Mouse (Mus musculus): ENCODE results near the gene Gm3952. TPM values are rescaled to one million over a fixed set of nuclear protein-coding genes. Genes with fewer than 3 reads are reported as not detected.

The Gm3952 gene
- polyA plus RNA-seq (2016; fragmentation: Nextera tagmentation; extraction: Ambion mirVana) = not detected in 2 replicates

GRCm38 (mm10) chr8:128798594-128798993, at the start of gene Gm3952:
Gene Gm3952, minus strand, starts transcription at chr8:128798694.
- no peak within 1 kb of the TSS for H3K27ac ChIP-seq
- no peak within 1 kb of the TSS for H3K9ac ChIP-seq
- no peak within 1 kb of the TSS for H3K4me3 ChIP-seq
- no peak within 1 kb of the TSS for H3K4me2 ChIP-seq (replicated peaks)
- no peak for ATAC-seq (ENCODE audit: low FRiP score, low read depth)
- H3K4me1 ChIP-seq = no peaks in the 10 kb centered on the region
- 79% methylated on average over 1 of the region's 1 CpGs for WGBS
- no peaks in the 10 kb centered on the region for H3K27me3 ChIP-seq (replicated peaks)
- H3K36me3 ChIP-seq = no peaks in the 10 kb centered on the region
- H3K9me3 ChIP-seq = no peaks in the 10 kb centered on the region

GRCm38 (mm10) chr8:128843749-128844148, 45.3 kb upstream of the Gm3952 start:
- WGBS = 60% methylated on average over 5 of the region's 5 CpGs
- no peak for ATAC-seq (ENCODE audit: low FRiP score, low read depth)
- no peaks in the 10 kb centered on the region for H3K4me1 ChIP-seq

GRCm38 (mm10) chr8:128812521-128812920, 14.0 kb upstream of the Gm3952 start:
- H3K27ac ChIP-seq = no peak overlapping the region
- WGBS = 85% methylated on average over 4 of the region's 4 CpGs
- H3K9me3 ChIP-seq = no peaks in the 10 kb centered on the region
- no peaks in the 10 kb centered on the region for H3K4me1 ChIP-seq
- H3K36me3 ChIP-seq = no peaks in the 10 kb centered on the region
- H3K9ac ChIP-seq = no peak overlapping the region
- no peak overlapping the region for H3K4me3 ChIP-seq
- no peaks in the 10 kb centered on the region for H3K27me3 ChIP-seq (replicated peaks)
- no peak for ATAC-seq (ENCODE audit: low FRiP score, low read depth)
- H3K4me2 ChIP-seq (replicated peaks) = no peak overlapping the region

More at GRCm38 (mm10) chr8:128843749-128844148, 45.3 kb upstream of the Gm3952 start:
- no peaks in the 10 kb centered on the region for H3K36me3 ChIP-seq
- no peak overlapping the region for H3K4me2 ChIP-seq (replicated peaks)
- H3K9me3 ChIP-seq = no peaks in the 10 kb centered on the region
- H3K27me3 ChIP-seq (replicated peaks) = no peaks in the 10 kb centered on the region
- H3K4me3 ChIP-seq = no peak overlapping the region
- H3K27ac ChIP-seq = no peak overlapping the region
- H3K9ac ChIP-seq = no peak overlapping the region

GRCm38 (mm10) chr8:128735692-128736091, 62.8 kb downstream of the Gm3952 start:
- peaks cover 41% of the 10 kb centered on the region for H3K36me3 ChIP-seq
- H3K4me3 ChIP-seq = no peak overlapping the region
- no peak overlapping the region for H3K27ac ChIP-seq
- ATAC-seq (ENCODE audit: low FRiP score, low read depth) = no peak
- H3K4me2 ChIP-seq (replicated peaks) = no peak overlapping the region
- H3K9me3 ChIP-seq = no peaks in the 10 kb centered on the region
- H3K9ac ChIP-seq = no peak overlapping the region
- no peaks in the 10 kb centered on the region for H3K4me1 ChIP-seq
- H3K27me3 ChIP-seq (replicated peaks) = no peaks in the 10 kb centered on the region
- WGBS = 97% methylated on average over 3 of the region's 3 CpGs

- Histone ChIP-seq H3K27ac (no peak overlapping the region), H3K4me1 (no peaks in the 10 kb centered on the region), H3K9ac (no peak overlapping the region), H3K4me3 (no peak overlapping the region), H3K4me2 (replicated peaks) (no peak overlapping the region), H3K27me3 (replicated peaks) (no peaks in the 10 kb centered on the region), H3K36me3 (peaks cover 39% of the 10 kb centered on the region), H3K9me3 (no peaks in the 10 kb centered on the region)
- WGBS = 94% methylated on average over 3 of the region's 3 CpGs
- ATAC-seq (ENCODE audit: low FRiP score, low read depth) = no peak
Measured at GRCm38 (mm10) chr8:128734118-128734517, 64.4 kb downstream of the Gm3952 start.

GRCm38 (mm10) chr8:128732254-128732653, 66.2 kb downstream of the Gm3952 start:
- WGBS = 23% methylated on average over 2 of the region's 2 CpGs
- peaks cover 37% of the 10 kb centered on the region for H3K36me3 ChIP-seq
- ATAC-seq (ENCODE audit: low FRiP score, low read depth) = peak; percentile 72
- H3K4me1 ChIP-seq = no peaks in the 10 kb centered on the region
- H3K27ac ChIP-seq = no peak overlapping the region
- no peaks in the 10 kb centered on the region for H3K27me3 ChIP-seq (replicated peaks)
- H3K9me3 ChIP-seq = no peaks in the 10 kb centered on the region
- no peak overlapping the region for H3K4me3 ChIP-seq
- no peak overlapping the region for H3K4me2 ChIP-seq (replicated peaks)
- H3K9ac ChIP-seq = no peak overlapping the region

- no peak overlapping the region for H3K27ac ChIP-seq
- H3K9ac ChIP-seq = no peak overlapping the region
Measured at GRCm38 (mm10) chr8:128727213-128727612, 71.3 kb downstream of the Gm3952 start.

GRCm38 (mm10) chr8:128724819-128725218, 73.7 kb downstream of the Gm3952 start:
- H3K9me3 ChIP-seq = no peaks in the 10 kb centered on the region
- H3K4me3 ChIP-seq = no peak overlapping the region
- peaks cover 42% of the 10 kb centered on the region for H3K36me3 ChIP-seq
- H3K27me3 ChIP-seq (replicated peaks) = no peaks in the 10 kb centered on the region
- 70% methylated on average over 1 of the region's 1 CpGs for WGBS
- H3K27ac ChIP-seq = no peak overlapping the region
- H3K9ac ChIP-seq = no peak overlapping the region
- H3K4me1 ChIP-seq = no peaks in the 10 kb centered on the region
- no peak overlapping the region for H3K4me2 ChIP-seq (replicated peaks)
- 0 out of 2 replicates have a peak, but pooled peaks have one; percentile 63 for ATAC-seq (ENCODE audit: low FRiP score, low read depth)

More at GRCm38 (mm10) chr8:128727213-128727612, 71.3 kb downstream of the Gm3952 start:
- no peak overlapping the region for H3K4me2 ChIP-seq (replicated peaks)
- no peaks in the 10 kb centered on the region for H3K27me3 ChIP-seq (replicated peaks)
- no peak overlapping the region for H3K4me3 ChIP-seq
- peaks cover 41% of the 10 kb centered on the region for H3K36me3 ChIP-seq
- H3K4me1 ChIP-seq = no peaks in the 10 kb centered on the region
- H3K9me3 ChIP-seq = no peaks in the 10 kb centered on the region
- WGBS = 53% methylated on average over 1 of the region's 1 CpGs
- ATAC-seq (ENCODE audit: low FRiP score, low read depth) = 0 out of 2 replicates have a peak, but pooled peaks have one; percentile 51

- no peak for ATAC-seq (ENCODE audit: low FRiP score, low read depth)
- Histone ChIP-seq H3K4me1 (no peaks in the 10 kb centered on the region), H3K36me3 (peaks cover 68% of the 10 kb centered on the region), H3K9me3 (no peaks in the 10 kb centered on the region), H3K27ac (no peak overlapping the region), H3K4me3 (no peak overlapping the region), H3K9ac (no peak overlapping the region), H3K27me3 (replicated peaks) (no peaks in the 10 kb centered on the region), H3K4me2 (replicated peaks) (no peak overlapping the region)
Measured at GRCm38 (mm10) chr8:128716184-128716583, 82.3 kb downstream of the Gm3952 start.

- Histone ChIP-seq H3K9me3 (no peaks in the 10 kb centered on the region), H3K4me1 (no peaks in the 10 kb centered on the region), H3K27me3 (replicated peaks) (no peaks in the 10 kb centered on the region), H3K36me3 (peaks cover 50% of the 10 kb centered on the region), H3K4me2 (replicated peaks) (no peak overlapping the region), H3K27ac (no peak overlapping the region), H3K9ac (no peak overlapping the region), H3K4me3 (no peak overlapping the region)
- WGBS = 55% methylated on average over 3 of the region's 3 CpGs
- ATAC-seq (ENCODE audit: low FRiP score, low read depth) = no peak
Measured at GRCm38 (mm10) chr8:128709261-128709660, 89.2 kb downstream of the Gm3952 start.

GRCm38 (mm10) chr8:128704836-128705235, 93.7 kb downstream of the Gm3952 start:
- H3K9me3 ChIP-seq = no peaks in the 10 kb centered on the region
- ATAC-seq (ENCODE audit: low FRiP score, low read depth) = no peak
- H3K36me3 ChIP-seq = peaks cover 17% of the 10 kb centered on the region
- H3K4me1 ChIP-seq = no peaks in the 10 kb centered on the region
- no peaks in the 10 kb centered on the region for H3K27me3 ChIP-seq (replicated peaks)
- no peak overlapping the region for H3K27ac ChIP-seq
- no peak overlapping the region for H3K9ac ChIP-seq
- H3K4me2 ChIP-seq (replicated peaks) = no peak overlapping the region
- H3K4me3 ChIP-seq = no peak overlapping the region
- 92% methylated on average over 2 of the region's 2 CpGs for WGBS

GRCm38 (mm10) chr8:128704376-128704775, 94.1 kb downstream of the Gm3952 start:
- Histone ChIP-seq H3K36me3 (peaks cover 17% of the 10 kb centered on the region), H3K4me3 (no peak overlapping the region), H3K4me2 (replicated peaks) (no peak overlapping the region), H3K4me1 (no peaks in the 10 kb centered on the region), H3K9me3 (no peaks in the 10 kb centered on the region), H3K27me3 (replicated peaks) (no peaks in the 10 kb centered on the region), H3K27ac (no peak overlapping the region), H3K9ac (no peak overlapping the region)
- 93% methylated on average over 1 of the region's 1 CpGs for WGBS
- ATAC-seq (ENCODE audit: low FRiP score, low read depth) = no peak

GRCm38 (mm10) chr8:128697945-128698344, 100.5 kb downstream of the Gm3952 start:
- no peak overlapping the region for H3K27ac ChIP-seq
- no peaks in the 10 kb centered on the region for H3K4me1 ChIP-seq
- WGBS = 89% methylated on average over 3 of the region's 3 CpGs
- H3K9ac ChIP-seq = no peak overlapping the region
- 0 out of 2 replicates have a peak, but pooled peaks cover 3% of the 10 kb centered on the region for H3K9me3 ChIP-seq
- no peak overlapping the region for H3K4me3 ChIP-seq
- no peak for ATAC-seq (ENCODE audit: low FRiP score, low read depth)
- H3K27me3 ChIP-seq (replicated peaks) = no peaks in the 10 kb centered on the region
- H3K4me2 ChIP-seq (replicated peaks) = no peak overlapping the region
- H3K36me3 ChIP-seq = no peaks in the 10 kb centered on the region
